ENCODE assay signal across 12 mouse cellular contexts in genomic region chr10:78222908-78223307, GRCm38 (mm10). TPM values are rescaled to one million over a fixed set of nuclear protein-coding genes. Genes with fewer than 3 reads are reported as not detected.
DNase-seq lines count a peak whose midpoint lies in the region; ATAC-seq and TF ChIP-seq lines count a peak whose summit lies in the region.
"Had no signal": no experiment of that assay in that cellular context is flagged by ENCODE, and none has a peak within 500 bp of the region (broad histone marks: within the 10 kb centered on the region; RNA-seq: fewer than 3 reads in every experiment).

No protein-coding gene starts in this region.

- DNase-seq in heart, adult 18-20 months: peak; percentile 47 to 59
- DNase-seq in heart, adult 8-10 months (ENCODE audit: low spot score): no peak
- peak; percentile 50 for DNase-seq in 3134 (ENCODE audit: extremely low read depth, insufficient read length, low spot score)
- DNase-seq in Patski (ENCODE audit: low read depth, low spot score): no peak
- peak; percentile 10 to 26 for DNase-seq in gastrocnemius, adult 8-10 months (ENCODE audit: low spot score in 2 of 2)
- DNase-seq in ovary, postnatal 10 days (ENCODE audit: low spot score): no peak
- no peak for DNase-seq in right cerebral cortex, adult 2 months (ENCODE audit: low spot score in 2 of 2)
- DNase-seq in left cerebral cortex, adult 2 months (ENCODE audit: extremely low spot score in 1 of 2, low spot score in 2 of 2): no peak
- DNase-seq: kidney, postnatal 14 days had no signal

- H3K4me3 ChIP-seq in left cerebral cortex, adult 2 months: no peak overlapping the region
- H3K4me3 ChIP-seq: embryonic facial prominence, embryonic 12.5 days; limb, embryonic 10.5 days had no signal

- peak; percentile 52 for ATAC-seq in Patski

- H3K27ac ChIP-seq in left cerebral cortex, adult 2 months: no peak overlapping the region
- H3K27ac ChIP-seq: embryonic facial prominence, embryonic 12.5 days; limb, embryonic 10.5 days had no signal

- intact Hi-C loops in left cerebral cortex, adult 2 months (cut with DNase I): no loop called here

- H3K27me3 ChIP-seq in Patski: no peaks in the 10 kb centered on the region
- H3K27me3 ChIP-seq: CH12.LX; embryonic facial prominence, embryonic 12.5 days had no signal

- CTCF ChIA-PET in Patski (lab: Charles Lee): interaction anchor here (0.8 to 1.6 kb wide), 7 partner anchors 9 to 28 kb away, joined by 3 to 4 read pairs (median 3); no protein-coding TSS in a partner anchor

- POLR2A ChIA-PET in Patski (lab: Charles Lee): interaction anchor here (0.6 to 1.0 kb wide), 2 partner anchors 12 to 204 kb away, joined by 3 to 4 read pairs; no protein-coding TSS in a partner anchor

- in situ Hi-C loops in Patski (cut with MboI; ENCODE audit: low pct_unique_long_range_greater_than_20kb): no loop called here

- no peak for TF ChIP-seq CTCF in Patski (IDR thresholded peaks at IDR 0.05)
- TF ChIP-seq CTCF in left cerebral cortex, adult 2 months (IDR thresholded peaks at IDR 0.05): no peak

RNA-seq across cellular contexts. Expression of gene Trappc10, which starts 21.5 kb away (rescaled TPM):
- 10 to 100 TPM; 51.1 to 54.8 TPM for total RNA-seq in heart, adult 18-20 months (2021)
- 10 to 100 TPM; 43.6 to 62.3 (median 52.9) TPM for total RNA-seq in heart, adult 8-10 months (2022)
- polyA plus RNA-seq in Patski (2021): 40.0 TPM
- total RNA-seq in gastrocnemius, adult 8-10 months (2022): 10 to 100 TPM; 36.9 to 57.4 (median 42.2) TPM
- total RNA-seq in left cerebral cortex, adult 2 months (2021): 10 to 100 TPM; 86.7 to 88.6 TPM

RNA-seq across cellular contexts. Expression of gene Pwp2, which starts 38.0 kb away (rescaled TPM):
- total RNA-seq in heart, adult 18-20 months (2021): 10 to 100 TPM; 11.2 to 11.6 TPM
- 10 to 100 TPM; 11.1 to 12.3 (median 11.6) TPM for total RNA-seq in heart, adult 8-10 months (2022)
- 19.7 TPM for polyA plus RNA-seq in Patski (2021)
- 10 to 100 TPM; 10.3 to 12.0 (median 11.5) TPM for total RNA-seq in gastrocnemius, adult 8-10 months (2022)
- total RNA-seq in left cerebral cortex, adult 2 months (2021): 10 to 100 TPM; 19.6 to 19.7 TPM

RNA-seq across cellular contexts. Expression of gene D10Jhu81e, which starts 53.3 kb away (rescaled TPM):
- total RNA-seq in heart, adult 18-20 months (2021): 100 to 1,000 TPM; 684 to 739 TPM
- total RNA-seq in heart, adult 8-10 months (2022): 100 to 1,000 TPM; 676 to 739 (median 714) TPM
- 88.8 TPM for polyA plus RNA-seq in Patski (2021)
- 100 to 1,000 TPM; 250 to 278 (median 260) TPM for total RNA-seq in gastrocnemius, adult 8-10 months (2022)
- 100 to 1,000 TPM; 104 TPM for total RNA-seq in left cerebral cortex, adult 2 months (2021)

Comparison
In these comparisons a context has a peak if more than half of its experiments do, and no peak if none do; other contexts are left out.
1. DNase-seq: peak in heart, adult 18-20 months (2 of 2), 3134 (single experiment) and gastrocnemius, adult 8-10 months (2 of 2); none in heart, adult 8-10 months (single experiment), Patski (single experiment), ovary, postnatal 10 days (single experiment), right cerebral cortex, adult 2 months (0 of 2) and left cerebral cortex, adult 2 months (0 of 2).